Mouse (Mus musculus) erythroblast, embryonic 14.5 days (primary cell): Measurements from ENCODE around the gene Mpdu1. TPM values are rescaled to one million over a fixed set of nuclear protein-coding genes. Genes with fewer than 3 reads are reported as not detected.
"Not testable (repeated sequence)": the region's sequence is repeated elsewhere in the genome, so short reads cannot be mapped to it uniquely, and the experiment has no call there.

Source experiments
- H3K27me3 ChIP-seq: 2 replicates; pipeline ENCODE4 v1.6.1; 2012; ENCODE audit warnings: inconsistent platforms; ENCODE audit not compliant: control insufficient read depth
- H3K36me3 ChIP-seq: 2 replicates; pipeline ENCODE4 v1.6.1; 2012; ENCODE audit warnings: mild to moderate bottlenecking, inconsistent platforms; ENCODE audit not compliant: control insufficient read depth
- H3K4me1 ChIP-seq: 2 replicates; pipeline ENCODE4 v1.6.1; 2012; ENCODE audit warnings: inconsistent platforms; ENCODE audit not compliant: control insufficient read depth
- H3K4me3 ChIP-seq: replicated peaks from 2 replicates; pipeline ENCODE3; 2012; ENCODE audit warnings: moderate library complexity, mild to moderate bottlenecking, inconsistent platforms
- H3K9me3 ChIP-seq: 2 replicates; pipeline ENCODE4 v1.6.1; 2012; ENCODE audit warnings: low read length, inconsistent platforms, mixed read lengths; ENCODE audit not compliant: control insufficient read depth
- GATA1 ChIP-seq: IDR thresholded peaks from 2 replicates; pipeline ENCODE4 v1.6.1; 2012; ENCODE audit warnings: low read length, inconsistent platforms, mixed read lengths
- TAL1 ChIP-seq: IDR thresholded peaks from 3 replicates; pipeline ENCODE4 v1.6.1; 2012; ENCODE audit warnings: low read length, inconsistent platforms, mixed read lengths
- polyA plus RNA-seq: library from polyadenylated mRNA; stranded (reverse); fragments of >175 nt; gene quantifications from 2 replicates; pipeline ENCODE4 v1.2.3, GENCODE M21; 2012

The Mpdu1 gene
- polyA plus RNA-seq, 1 experiment: 3.9 TPM

DNA sequence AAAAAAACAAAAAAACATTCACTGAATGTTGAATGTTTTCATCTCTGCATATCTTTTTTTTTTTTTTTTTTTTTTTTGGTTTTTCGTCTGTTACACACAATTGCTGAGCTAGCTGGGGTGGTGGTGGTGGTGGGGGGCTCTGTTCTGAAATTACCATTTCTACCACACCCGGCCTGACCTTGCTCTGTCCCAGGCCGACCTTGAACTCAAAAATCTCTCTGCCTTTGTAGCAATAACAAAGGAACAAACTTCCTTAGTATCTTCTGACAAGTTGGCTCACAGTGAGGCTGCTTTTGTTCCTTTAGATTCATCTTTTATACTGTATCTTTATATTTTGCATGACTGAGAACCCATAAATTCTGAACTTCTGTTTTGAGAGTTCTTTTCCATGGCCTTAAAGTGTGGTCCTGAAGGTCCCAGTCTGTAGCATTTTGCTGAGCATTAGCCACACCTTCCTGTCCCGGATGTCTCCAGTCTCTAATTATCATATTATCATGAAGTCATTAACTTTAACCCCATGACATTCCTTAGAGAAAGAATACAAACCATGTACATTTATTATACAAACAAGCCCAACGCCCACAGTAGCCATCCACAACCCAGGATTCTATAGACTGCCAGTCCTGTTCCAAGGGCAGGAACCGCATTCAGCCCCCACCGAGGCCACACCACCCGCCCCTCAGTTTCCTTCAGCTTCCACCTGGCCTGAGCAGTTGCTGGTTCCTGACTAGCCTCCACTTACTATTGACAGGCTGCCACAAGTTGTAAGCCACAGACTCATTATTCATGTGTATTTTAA, 41.6 kb upstream of the Mpdu1 start:
- TF ChIP-seq GATA1 (no peak), TAL1 (no peak)
- H3K36me3 ChIP-seq: no peaks in the 10 kb centered on the region
- H3K9me3 ChIP-seq: no peaks in the 10 kb centered on the region
- H3K27me3 ChIP-seq: no peaks in the 10 kb centered on the region
- H3K4me1 ChIP-seq: peaks cover 19% of the 10 kb centered on the region
- no peak overlapping the region for H3K4me3 ChIP-seq

DNA sequence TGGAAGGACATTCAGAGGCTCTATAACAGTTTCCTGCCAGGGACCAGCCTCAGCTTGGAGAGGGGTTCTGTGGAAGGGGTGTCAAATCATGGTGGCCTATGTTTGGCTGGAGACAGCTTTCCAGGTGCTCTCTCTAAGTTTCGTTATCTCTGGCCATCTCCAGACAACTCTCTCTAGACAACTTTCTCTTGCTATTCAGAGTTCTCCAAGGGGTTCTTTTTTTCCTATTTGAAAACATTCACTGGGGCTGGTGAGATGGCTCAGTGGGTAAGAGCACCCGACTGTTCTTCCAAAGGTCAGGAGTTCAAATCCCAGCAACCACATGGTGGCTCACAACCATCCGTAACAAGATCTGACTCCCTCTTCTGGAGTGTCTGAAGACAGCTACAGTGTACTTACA, 40.9 kb upstream of the Mpdu1 start:
- H3K4me3 ChIP-seq, H3K9me3 ChIP-seq, H3K27me3 ChIP-seq, H3K36me3 ChIP-seq: not testable (repeated sequence)
- H3K4me1 ChIP-seq: peaks cover 17% of the 10 kb centered on the region

DNA sequence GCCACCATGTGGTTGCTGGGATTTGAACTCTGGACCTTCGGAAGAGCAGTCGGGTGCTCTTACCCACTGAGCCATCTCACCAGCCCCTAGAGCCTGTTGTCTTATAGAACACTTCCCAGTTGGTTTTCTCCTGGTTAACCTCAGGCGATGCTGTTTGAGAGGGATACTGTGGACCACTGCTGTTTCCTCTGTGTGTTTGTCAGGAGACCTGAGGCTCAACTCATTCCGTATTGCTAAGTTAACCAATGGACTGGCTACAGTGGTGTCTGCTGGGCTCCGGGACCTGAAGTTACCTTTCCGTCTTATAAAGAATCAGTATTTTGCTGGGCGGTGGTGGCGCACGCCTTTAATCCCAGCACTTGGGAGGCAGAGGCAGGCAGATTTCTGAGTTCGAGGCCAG, 40.4 kb upstream of the Mpdu1 start:
- peaks cover 17% of the 10 kb centered on the region for H3K4me1 ChIP-seq
- H3K9me3 ChIP-seq, H3K27me3 ChIP-seq, H3K4me3 ChIP-seq, H3K36me3 ChIP-seq: not testable (repeated sequence)

DNA sequence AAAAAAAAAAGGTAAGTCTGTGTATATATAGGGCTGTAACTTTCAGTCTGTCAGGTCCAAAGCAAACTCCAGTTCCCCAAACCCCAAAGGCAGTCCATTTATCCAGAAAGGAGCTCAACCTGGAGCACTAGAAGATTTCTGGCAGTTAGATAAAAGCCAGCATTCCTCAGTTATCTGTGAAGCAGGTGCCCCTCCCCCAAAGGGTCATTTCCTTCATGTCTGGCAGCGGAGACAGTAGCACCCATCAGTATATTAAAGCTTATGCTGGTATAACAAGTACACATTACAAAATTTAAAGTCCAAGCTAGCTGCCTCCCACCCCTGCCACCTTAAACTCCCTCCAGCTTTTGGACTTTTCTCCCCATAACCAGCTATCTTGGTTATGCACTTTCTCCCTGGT, 37.2 kb upstream of the Mpdu1 start:
- H3K27me3 ChIP-seq: peaks cover 13% of the 10 kb centered on the region
- no peaks in the 10 kb centered on the region for H3K36me3 ChIP-seq
- H3K4me3 ChIP-seq: no peak overlapping the region
- TF ChIP-seq TAL1 (no peak), GATA1 (no peak)
- peaks cover 3% of the 10 kb centered on the region; the same call in 1 of the 2 replicates for H3K9me3 ChIP-seq
- peaks cover 20% of the 10 kb centered on the region for H3K4me1 ChIP-seq

DNA sequence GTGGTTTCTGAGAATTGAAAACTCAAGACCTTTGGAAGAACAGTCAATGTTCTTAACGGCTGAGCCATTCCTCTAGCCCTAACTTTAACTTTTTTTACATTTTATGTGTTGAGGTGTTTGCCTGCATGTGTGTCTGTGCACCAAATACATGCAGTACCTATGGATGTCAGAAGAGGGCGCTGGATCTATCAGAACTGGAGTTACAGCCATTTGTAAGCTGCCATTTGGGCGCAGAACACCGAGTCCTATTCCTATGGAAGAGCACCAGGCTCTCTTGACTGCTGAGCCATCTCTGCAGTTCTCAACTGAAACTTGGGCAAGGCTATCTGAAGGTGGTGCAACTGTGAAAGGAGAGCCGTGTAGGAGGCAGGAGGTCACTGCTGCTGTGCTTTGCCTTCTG, 36.1 kb upstream of the Mpdu1 start:
- TF ChIP-seq TAL1: no peak
- TF ChIP-seq GATA1: no peak
- Histone ChIP-seq H3K4me1 (peaks cover 20% of the 10 kb centered on the region), H3K36me3 (no peaks in the 10 kb centered on the region), H3K27me3 (peaks cover 13% of the 10 kb centered on the region), H3K4me3 (no peak overlapping the region), H3K9me3 (peaks cover 3% of the 10 kb centered on the region; the same call in 1 of the 2 replicates)

DNA sequence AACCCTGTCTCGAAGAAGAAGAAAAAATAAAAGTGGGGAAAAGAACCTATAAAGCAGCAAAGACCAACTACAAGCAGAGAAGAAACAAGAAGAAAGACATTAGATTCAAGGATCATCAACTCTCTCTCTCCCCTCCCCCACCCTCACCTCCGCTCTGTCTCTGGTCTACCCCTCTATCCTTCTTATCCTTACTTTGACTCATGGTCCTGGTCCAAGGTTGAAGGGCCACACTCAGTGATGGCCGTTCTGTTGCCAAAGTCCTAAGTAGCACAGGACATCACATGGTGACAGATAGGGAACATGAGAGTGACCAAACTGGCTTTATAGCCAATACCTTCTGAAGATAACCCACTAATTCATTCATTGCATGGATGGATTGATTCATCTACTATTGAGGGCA, 35.0 kb upstream of the Mpdu1 start:
- peaks cover 29% of the 10 kb centered on the region for H3K4me1 ChIP-seq
- H3K36me3 ChIP-seq: no peaks in the 10 kb centered on the region
- H3K27me3 ChIP-seq: peaks cover 16% of the 10 kb centered on the region
- H3K4me3 ChIP-seq: no peak overlapping the region
- H3K9me3 ChIP-seq: peaks cover 3% of the 10 kb centered on the region; the same call in 1 of the 2 replicates
- no peak for TF ChIP-seq GATA1
- TF ChIP-seq TAL1: no peak

DNA sequence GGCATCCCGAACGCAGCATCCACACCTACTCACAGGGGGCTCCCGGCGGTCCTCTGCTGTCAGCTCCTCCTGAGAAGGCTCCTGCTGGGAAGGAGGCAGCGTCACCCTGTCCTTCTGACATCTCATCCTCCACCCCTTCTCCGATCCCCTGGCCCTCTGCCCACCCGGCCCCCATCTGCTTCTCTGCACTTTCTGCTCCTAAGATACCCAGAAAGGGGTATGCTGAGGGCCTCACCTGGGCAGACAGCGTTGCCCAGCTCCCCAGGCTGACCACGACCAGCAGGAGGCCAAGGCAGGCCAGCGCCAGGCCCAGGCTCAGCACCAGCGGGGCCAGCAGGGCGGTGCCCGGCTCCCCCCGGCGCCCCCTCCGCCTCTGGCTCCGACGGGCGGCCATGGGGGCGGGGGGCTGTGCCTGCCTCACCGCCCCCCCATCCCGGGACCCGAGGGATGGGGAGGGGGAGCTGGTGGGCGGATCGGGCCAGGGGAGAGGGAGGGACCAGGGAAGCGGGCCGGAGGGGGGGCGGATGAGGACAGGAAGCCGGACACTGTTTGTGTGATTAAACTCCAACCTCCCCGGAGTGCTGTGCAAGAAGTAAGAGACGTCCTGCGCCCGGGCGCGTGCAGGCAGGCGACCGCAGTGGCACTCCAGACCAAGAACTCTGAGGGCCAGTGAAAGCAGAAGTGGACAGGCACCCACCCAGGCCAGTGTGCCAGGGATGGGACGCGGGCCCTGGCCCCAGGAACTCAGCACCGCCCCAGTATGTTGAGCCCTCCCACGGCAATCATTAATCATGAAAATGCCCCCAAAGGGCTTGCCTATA, 33.1 kb upstream of the Mpdu1 start, which contains the start of the genes Tnfsf12 and Tnfsfm13:
Gene Tnfsf12 (minus strand): TSS at position 489 of the 821 bp plus-strand sequence.
Gene Tnfsfm13 (minus strand): TSS at position 738 of the 821 bp plus-strand sequence.
- H3K36me3 ChIP-seq: no peaks in the 10 kb centered on the region; the same call in 1 of the 2 replicates
- peak within 1 kb of the TSS; percentile 46 for H3K4me3 ChIP-seq
- H3K9me3 ChIP-seq: peaks cover 3% of the 10 kb centered on the region; the same call in 1 of the 2 replicates
- no peak for TF ChIP-seq GATA1
- no peak for TF ChIP-seq TAL1
- H3K27me3 ChIP-seq: peaks cover 16% of the 10 kb centered on the region
- peaks cover 29% of the 10 kb centered on the region for H3K4me1 ChIP-seq

DNA sequence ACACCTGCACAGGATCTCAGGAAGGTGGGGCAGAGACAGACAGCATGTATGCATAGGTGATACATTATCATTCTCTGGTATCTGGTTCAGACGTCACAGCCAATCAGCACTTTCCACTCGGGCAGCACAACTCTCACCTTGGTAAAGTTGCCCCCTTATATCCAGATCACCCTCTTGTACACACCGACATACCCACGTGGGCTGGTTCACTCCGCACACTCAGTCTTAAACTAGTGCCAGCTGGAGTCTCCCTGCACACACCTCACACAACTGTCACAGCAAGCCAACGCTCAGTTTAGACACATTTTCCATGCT, 32.6 kb upstream of the Mpdu1 start:
- peaks cover 32% of the 10 kb centered on the region for H3K4me1 ChIP-seq
- H3K36me3 ChIP-seq: no peaks in the 10 kb centered on the region; the same call in 1 of the 2 replicates
- peak overlapping the region; percentile 46 for H3K4me3 ChIP-seq
- H3K27me3 ChIP-seq: peaks cover 16% of the 10 kb centered on the region
- H3K9me3 ChIP-seq: peaks cover 3% of the 10 kb centered on the region; the same call in 1 of the 2 replicates
- TF ChIP-seq GATA1 (no peak), TAL1 (no peak)

DNA sequence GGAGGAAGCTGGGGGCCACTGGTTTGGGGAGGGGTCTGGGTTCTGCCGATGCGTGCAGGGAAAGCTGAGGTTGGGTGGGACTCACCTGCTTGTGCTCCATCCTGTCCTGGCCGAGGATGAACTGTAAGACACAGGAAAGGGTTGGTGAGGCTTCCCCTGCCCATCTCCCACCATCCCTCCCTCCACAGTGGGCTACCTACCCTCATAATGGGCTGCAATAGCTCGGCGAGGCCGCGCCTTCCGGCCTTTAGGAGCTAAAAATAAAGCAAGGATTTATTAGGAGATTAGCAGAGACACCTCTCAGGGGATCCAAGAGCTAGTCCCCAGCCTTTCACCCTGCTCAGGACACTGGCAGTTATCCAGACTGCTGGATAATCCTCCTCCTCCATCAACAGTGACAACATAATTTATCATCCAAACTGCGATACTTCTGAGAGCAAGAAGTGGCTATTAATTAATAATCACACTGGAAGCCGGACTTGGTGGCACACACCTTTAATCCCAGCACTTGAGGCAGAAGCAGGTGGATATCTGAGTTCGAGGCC, 31.1 kb upstream of the Mpdu1 start:
- H3K4me3 ChIP-seq: no peak overlapping the region
- H3K4me1 ChIP-seq: peaks cover 29% of the 10 kb centered on the region
- H3K27me3 ChIP-seq: peaks cover 16% of the 10 kb centered on the region
- TF ChIP-seq GATA1 (no peak), TAL1 (no peak)
- no peaks in the 10 kb centered on the region; the same call in 1 of the 2 replicates for H3K36me3 ChIP-seq
- H3K9me3 ChIP-seq: peaks cover under 1% of the 10 kb centered on the region; the same call in 1 of the 2 replicates
